Mouse (Mus musculus) 416B (cell line): ENCODE measurements around the gene Gga1.
"Not testable (repeated sequence)": the region's sequence is repeated elsewhere in the genome, so short reads cannot be mapped to it uniquely, and the experiment has no call there.

Experiments
- DNase-seq: peaks from one replicate; pipeline ENCODE4 v3.0.0; 2011; ENCODE audit warnings: low read depth

The Gga1 gene

DNA sequence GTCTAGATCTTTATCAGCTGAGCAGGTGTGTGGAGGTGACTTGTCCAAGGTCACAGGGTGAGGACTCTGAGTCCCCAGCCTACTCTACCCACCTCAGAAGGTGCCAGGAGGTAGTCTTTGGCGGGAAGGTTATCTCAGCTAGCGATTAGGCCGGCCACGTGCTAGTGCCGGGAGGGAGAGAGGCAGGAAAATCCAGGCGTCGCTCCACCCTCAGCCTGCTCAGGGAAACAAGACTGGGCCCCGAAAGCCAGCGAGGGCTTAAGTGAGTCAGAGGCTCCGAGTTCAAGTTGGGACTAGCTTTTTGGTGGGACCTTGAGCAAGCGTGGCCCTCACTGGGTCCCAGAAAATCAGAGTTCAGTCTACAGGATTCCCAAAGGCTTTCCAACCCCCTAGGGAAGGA is 31.7 kb upstream of the Gga1 start:
- DNase-seq, result no peak

DNA sequence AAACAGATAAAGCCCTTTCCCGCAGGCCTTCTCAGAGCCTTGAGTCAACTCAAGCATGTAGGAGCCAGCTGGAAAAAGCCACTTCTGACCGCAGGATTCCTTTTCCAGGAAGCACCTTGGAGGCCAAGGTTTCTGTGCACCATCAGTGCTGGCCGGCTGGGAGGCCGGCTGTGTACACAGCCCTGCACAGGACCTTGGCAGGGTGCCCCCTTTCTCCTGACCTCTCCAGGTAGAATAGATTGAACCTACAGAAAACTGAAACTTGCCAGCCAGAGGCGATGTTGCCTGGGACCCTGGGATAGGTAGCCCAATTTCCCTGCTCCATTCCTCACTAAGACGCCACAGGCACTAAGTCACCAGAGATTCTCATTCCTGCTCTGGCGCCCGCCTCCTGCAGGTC is 31.1 kb upstream of the Gga1 start:
- DNase-seq, result no peak

DNA sequence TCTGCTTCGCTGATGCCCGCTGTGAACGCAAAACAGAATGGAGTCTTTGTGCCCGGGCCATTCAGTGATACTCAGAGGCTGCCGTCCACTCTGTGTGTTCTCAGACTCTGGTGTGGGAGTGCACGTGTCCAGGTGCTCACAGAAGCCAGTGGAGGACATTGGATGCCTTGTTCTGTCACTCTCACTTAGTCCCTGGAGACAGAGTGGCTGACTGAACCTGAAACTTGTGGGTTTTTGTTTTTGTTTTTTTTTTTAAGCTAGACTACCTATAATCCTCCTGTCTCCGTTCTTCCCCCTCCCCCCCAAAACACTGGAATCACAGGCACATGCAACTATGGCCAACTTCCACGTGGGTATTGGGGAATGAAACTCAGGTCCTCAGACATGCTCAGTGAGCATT is 30.6 kb upstream of the Gga1 start:
- DNase-seq, result no peak

DNA sequence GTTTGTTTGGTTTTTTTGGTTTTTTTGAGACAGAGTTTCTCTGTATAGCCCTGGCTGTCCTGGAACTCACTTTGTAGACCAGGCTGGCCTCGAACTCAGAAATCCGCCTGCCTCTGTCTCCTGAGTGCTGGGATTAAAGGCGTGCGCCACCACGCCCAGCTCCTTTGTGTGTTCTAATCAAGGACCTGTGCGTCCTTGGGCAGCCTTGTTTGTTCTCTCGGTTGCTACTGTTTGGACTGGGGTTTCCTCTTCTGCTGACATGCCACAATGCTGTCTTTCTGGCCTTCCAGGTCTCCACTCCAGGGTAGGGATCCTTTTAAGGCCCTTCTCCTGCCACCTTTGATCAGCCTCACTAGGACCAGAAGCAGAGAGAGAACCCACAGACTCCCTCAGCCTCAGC is 30.2 kb upstream of the Gga1 start:
- DNase-seq, result not testable (repeated sequence)

DNA sequence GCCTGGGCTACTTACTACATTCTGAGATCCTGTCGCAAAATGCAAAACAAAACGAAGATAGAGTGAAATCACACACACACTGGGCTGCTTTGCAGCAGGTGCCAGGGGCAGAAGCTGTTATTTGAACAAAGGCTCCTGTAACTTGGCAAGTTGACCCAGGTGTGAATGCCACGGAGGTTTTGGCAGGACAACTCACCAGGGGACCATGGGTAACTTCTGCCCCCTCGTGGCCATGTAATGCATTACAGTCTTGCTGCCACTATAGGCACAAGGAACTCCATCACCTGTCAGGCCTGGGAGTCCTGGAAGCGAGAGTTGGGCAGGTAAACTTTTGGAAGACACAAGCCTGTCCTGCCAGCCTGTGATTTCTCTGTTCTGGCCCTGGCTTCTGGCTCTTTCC is 28.5 kb upstream of the Gga1 start:
- DNase-seq, result peak; percentile 69

DNA sequence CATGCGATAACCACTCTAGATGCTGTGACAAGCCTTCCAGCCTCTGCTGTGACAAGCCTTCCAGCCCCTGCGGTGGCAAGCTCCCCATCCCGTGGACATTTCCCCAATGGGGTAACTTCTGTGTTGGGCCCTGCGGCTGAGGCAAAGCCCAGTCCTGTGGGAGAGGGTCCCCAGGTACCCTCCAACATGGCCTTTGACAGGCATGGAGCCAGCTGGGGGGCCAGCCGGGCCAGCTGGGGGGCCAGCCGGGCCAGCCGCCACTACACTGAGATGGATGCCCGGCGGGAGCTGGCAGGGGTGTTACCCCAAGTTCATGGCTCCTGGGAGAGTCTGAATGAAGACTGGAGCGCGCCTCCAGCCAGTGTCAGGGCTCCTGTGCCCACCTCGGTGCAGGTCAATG is 27.5 kb upstream of the Gga1 start:
- DNase-seq, result no peak

DNA sequence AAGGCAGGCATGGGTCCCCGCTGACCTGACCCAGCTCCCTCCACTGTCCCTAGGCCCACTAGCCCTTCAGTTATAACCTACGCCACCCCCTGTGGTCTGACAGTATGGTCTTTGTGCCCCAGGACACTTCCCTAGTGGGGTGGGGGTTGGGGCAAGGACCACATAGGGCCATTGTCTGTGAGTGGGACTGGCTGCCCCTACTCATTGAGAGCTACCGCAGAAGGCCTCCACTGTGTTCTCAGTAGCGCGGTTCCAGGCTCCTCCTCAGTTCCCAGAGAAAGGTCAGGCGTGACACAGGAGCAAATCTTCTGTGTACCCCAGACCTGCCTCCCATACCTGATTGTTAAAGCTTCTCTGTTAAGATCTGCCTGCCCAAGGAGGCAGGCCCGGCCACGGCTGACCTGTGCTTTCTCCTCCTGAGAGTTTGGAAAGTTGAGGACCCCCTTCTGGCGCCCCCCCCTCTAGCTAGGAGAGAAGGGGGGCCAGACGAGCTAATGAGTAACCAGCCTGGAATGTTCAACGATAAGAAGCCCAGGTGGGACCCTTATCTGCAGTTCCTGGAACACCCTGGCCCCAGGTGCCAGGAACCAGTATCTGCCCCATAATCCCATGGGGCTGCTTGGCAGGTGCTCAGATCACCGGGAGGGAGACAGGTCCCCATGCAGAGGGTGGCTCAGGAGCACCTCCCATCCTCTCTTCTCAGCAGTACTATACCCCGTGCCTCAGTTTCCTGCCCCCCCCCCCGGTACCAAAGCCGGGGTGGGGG is 26.7 kb upstream of the Gga1 start:
- DNase-seq, result no peak

DNA sequence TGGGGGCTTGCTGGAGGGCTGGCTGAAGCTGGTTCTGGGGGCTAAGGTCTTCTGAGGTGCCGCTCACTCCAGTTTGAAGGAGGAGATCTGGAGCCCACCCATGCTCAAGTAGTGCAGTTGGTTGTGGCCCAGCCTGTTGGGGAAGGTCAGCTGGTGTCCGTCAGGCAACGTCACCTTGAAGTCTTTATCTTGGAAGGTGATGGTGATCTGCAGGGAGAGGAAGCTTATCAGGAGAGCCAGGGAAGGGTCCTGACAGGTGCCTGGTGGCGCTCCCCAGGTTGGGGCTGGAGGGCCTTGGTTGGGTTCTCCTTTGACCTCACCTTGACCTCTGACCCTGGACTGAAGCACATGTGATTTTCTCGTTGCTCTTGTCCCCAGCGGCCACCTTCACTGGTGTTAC is 26.0 kb upstream of the Gga1 start:
- no peak for DNase-seq

DNA sequence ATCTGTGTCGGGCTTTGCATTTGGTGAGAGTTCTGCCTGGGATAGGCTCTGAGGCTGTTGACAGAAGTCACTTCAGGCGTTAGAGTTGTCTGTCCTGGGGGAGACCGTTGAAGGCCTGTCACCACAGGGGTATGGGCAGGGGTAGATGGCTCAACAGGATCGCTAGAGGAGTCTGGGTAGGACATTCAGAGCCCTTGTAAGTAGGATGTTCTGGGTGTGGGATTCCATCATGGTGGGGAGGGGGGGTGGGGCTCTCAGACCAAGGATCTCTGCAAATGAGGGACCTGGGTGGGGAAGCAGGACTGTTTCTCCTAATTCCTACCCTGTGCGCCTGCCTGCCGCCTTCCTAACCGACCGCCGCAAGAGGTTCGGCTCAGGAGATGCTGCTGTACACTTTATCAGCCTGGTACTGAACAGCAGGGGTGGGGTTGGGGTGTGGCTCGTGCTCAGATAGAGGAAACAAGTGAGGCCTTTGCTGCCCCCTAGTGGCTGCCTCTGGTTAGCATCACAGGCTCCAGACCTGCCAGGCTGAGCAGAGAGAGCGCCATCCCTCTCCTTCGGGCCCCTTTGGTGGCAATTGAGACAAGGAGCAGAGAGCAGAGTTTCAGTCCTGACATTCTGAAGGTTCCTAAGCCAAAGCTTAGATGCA is 25.4 kb upstream of the Gga1 start:
- DNase-seq, result peak; percentile 88

DNA sequence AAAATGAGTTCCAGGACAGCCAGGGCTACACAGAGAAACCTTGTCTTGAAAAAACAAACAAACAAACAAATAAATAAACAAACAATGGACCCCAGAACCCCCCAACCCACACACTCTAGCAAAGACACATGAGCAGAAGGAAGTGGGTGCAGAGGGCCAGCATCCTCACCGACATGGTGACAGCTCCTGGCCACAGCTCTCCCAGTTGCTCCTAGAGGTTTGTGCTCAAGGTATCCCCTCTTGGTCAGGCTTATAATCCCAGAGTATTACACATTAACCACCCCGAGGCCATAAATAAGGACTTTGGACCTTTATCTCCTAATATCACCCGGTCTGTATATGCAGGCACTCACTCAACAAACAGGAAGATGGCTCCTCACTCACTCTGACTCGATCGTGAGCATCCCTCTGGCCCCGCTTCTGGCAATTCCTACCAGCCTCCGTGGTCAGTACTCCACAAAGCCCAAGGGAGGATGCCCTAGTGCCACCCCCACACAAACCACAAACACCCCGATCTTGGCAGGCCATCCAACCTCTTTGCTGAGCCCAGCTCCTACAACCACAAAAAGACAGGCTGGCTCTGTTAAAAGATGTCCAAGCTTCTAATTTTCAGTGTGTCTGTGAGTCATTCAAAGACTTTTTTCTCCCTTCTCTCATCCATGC is 21.6 kb upstream of the Gga1 start, which contains the start of gene Lgals2:
TSS of gene Lgals2 (minus strand) at position 227 of the 663 bp plus-strand sequence.
- no peak for DNase-seq

DNA sequence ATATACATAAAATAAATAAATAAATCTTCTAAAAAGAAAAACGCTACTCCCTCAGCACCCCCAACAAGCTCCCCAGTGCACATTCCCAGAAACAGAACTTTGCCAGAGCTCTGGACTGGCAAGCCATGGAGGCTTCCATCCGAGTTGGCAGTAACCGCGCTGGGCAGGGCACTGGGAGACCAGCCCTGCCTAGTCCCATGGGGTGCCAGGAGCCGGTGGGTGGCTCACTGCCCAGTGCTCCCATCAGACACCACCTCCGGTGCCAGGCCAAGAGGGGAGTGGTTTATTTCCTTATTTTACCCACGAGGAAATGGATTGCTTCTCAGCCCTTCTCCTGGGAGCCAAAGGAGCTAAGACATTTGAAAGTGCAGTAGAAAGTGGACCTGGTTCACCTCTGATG is 20.0 kb upstream of the Gga1 start:
- no peak for DNase-seq

DNA sequence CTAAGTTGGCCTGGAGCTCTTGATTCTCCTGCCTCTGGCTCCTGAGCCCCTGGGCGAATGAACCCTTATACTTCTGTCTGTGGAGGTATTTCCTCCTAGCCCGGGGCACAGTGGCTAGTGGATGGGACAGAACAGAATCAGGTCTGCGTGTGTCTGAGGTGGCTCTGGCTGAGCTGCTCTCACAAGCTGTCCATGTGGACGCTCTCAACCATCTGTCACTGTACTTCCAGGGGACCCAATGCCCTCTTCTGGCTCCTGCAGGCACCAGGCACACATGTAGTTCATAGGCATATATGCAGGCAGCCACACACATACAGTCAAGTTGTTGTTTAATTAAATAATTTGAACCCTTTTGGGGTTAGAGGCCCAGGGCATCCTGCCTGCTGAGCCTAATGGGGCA is 17.7 kb upstream of the Gga1 start:
- DNase-seq, result no peak

DNA sequence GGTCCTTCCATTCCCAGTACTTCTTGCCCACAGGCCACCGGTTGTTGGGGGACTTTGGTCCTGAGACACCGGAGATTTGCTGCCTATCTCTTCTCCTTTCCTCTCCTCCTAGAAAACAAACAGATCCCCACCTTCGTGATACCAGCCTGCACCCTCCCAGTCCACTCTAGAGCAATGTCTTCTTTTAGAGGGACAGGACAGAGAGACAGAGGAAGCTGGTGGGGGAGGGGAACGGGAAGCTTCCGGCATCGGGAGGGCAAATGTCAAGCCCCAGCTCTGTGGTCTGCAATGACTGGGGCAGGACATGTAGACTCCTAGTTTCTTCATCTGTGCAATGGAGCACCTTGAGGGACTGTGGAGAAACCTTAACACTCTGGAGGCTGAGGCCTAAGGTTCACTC is 17.3 kb upstream of the Gga1 start:
- DNase-seq, result no peak

DNA sequence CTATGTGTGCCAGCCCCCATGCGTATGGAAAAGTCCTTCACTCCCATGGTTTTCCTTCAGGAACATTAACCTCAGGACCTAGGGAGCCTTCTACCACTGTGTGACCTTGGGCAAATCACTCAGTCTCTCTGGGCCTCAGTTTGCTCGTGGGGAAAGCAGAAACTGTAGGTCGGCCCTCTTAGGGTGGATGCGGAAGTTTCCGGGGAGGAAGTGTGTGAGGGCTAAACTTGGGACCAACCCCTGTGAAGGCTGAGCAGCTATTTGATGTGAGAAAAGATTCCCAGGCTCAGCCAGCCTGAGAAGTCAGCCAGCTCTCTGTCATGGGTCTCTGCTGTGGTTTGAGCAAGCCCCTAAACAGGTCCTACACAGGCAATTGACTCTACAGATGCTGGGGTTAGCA is 14.7 kb upstream of the Gga1 start:
- no peak for DNase-seq

DNA sequence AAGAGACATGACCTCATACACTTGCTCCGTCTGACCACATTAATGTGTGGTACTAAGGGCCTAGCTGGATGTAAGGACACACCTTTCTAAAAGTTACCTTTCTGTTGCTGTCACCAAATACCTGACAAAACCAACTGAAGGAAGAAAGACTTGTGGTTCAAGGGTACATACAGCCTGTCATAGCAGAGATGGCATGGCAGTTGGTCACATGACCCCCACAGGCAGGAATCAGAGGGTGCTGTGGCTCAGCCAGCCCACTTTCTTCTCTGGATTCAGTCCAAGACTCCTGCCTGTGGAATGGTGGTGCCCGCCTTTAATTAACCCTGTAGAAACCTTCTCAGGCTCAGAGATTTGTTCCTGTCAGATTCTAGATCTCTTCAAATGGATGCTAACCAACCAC is 13.8 kb upstream of the Gga1 start:
- peak; percentile 28 for DNase-seq

DNA sequence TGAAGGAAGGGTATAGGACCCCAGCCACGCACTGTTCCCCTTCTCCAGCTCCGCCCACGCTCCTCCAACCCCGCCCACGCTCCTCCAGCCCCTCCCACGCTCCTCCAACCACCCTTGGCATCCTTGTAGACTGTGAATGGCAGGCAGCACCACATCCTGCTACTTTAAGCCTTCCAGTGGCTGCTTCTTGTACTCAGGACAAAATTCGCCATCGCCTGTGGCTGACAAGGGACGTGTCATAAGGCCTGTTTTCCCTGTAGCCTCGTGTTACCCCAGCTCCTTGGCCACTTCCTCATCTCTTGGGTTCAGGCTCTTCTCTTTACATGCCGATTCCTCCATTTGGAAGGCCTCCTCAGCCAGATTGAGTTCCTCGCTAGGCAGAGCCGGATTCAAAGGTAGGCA is 13.1 kb upstream of the Gga1 start:
- no peak for DNase-seq

DNA sequence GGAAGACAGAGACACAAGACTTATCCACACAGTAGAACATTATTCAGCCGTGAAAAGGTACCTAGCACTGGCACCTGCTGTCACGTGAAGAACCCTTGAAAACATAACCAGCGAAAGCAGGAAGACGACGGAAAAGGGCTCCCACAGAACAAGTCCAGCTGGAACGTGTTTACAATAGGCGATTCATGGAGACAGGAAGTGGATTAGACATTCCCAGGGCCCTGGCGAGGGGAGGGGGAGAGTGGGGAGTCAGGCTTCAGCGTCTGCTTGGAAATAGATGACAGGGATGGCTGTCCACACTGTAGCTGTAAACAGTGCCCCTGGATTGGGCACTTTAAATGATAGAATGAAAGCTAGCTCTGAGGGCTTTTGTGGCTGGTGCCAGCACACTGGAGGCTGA is 8.6 kb upstream of the Gga1 start:
- DNase-seq, result no peak

DNA sequence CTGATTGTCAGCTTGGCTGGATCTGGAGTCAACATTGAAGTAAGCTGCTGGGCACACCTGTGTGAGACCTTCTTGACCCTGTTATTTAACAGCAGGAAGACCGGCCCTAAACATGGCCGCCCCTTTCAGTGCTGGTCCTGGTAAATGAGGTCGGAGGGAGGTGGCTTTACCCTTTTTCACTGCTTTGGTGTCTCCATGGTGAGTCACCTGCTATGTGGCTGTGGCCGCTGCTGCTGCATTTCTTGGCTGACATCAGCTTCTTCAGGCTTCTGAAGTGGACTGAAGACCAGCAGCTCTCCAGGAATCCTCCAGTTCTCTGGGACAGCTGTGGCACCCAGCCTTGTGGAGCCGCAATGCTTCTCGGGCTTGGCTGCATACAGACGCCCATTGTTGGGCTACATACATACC is 8.2 kb upstream of the Gga1 start:
- DNase-seq, result peak; percentile 42

DNA sequence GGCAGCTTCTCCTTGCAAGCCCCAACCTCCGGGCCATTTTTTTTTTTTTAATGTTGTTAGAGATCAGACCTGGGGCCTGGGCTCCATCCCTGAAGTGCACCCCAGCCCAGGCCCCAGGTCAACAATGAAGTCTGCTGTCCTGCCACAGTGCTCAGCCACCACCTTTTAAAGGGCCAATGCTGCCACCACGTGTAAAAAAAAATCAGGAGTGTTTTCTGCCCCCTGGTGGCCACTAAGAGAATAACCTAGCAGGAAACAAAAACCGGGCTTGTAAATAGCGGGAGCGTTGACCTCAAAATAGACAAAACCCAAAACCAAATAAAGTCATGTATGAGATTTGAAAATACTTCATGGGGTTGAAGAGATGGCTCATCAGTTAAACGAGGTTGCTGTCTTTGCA is 7.2 kb upstream of the Gga1 start:
- peak; percentile 80 for DNase-seq

DNA sequence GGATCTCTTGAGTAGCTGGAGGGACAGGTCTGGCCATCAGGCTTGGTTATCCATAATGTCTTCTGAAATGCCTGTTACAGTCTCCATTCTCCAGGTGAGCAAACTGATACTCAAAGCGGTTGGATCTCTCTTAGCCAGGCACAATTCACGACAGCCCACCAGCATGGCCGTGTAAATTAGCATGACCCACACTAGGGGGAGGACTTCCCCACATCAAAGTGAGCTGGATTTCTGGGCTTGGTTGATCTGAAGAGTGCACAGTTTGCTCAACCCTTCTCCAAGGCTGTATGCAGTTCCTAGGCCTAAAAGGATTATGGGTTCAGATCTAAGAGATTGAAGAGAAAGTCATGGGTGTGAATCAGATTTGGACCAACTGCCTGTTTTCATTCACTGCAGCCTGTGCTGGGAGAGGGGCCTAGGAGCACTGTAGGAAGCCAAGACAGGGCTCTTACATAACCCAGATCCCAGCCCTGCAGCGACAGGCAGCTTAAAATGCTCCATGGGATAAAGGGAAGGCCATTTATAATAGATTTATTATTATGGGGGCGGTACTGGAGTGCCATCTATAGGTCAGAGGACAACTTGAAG is 4.9 kb upstream of the Gga1 start:
- peak; percentile 40 for DNase-seq

DNA sequence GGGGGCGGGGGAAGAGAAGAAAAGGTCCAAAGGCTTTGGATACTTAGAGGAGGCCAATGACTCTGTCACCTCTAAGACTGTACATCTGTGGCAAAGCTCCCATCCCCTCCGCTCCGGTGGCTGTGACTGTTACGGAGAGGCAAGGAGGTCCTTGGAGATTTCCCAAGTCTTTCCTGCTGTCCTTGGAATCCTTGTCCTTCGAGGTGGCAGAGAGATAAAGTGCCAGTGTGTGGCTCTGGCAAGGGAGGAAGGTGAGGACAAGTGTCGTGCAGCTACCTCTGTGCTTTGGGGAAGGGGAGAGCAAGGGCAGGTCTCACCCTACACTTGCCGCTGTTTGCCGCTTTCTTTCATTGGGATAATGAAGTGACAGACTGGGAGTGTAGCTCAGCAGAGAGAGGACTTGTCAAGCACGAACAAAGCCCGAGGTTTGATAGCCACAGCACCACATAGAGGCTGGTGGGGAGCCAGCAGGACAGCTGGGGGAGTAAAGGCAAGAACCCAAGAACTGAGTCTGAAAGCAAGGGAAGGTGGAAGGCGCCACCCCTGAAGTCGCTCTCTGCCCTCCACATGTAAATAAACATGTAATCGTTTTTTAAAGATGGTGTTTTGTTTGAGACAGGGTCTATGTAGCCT is 3.1 kb upstream of the Gga1 start:
- no peak for DNase-seq

DNA sequence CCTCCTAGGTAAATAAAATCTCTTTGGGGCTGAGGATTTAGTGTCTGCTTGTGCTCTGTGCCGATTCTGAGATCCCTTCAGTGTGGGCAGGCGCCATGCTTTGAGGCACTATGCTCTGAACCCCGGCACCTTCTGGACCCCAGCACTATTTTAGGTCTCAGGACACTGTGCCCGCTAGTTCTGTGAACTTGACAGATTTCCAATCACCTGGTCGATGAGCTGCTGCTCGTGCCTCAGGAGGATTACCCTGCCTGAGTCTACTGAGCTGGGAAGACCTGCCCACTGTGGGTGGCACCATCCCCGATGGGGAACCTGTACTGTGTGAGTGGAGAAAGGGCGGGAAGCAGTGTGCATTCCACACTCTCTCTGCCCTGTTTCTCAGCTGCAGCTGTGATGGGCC is 2.0 kb upstream of the Gga1 start:
- no peak for DNase-seq

DNA sequence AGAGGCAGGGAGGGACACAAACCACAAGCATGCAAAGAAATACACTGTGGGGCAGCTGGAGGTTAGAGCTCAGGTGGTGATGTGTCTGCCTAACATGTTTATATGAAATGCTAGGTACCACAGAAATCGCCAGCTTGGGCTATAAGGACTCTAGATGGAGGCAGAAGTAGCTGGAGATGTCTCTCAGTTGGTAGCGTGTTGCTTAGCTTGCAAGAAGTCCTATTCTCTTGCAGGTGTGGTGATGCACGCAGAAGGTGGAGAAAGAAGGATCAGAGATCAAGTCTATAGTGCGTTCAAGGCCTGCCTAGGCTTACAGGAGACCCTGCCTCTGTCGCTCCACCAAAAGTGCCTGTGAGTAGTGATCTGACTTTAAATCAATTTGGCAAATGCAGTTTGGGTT is 1.5 kb upstream of the Gga1 start:
- no peak for DNase-seq
